Mouse (Mus musculus) ovary, adult 2 months (tissue): ENCODE results near the gene Oas1g. TPM values are rescaled to one million over a fixed set of nuclear protein-coding genes. Genes with fewer than 3 reads are reported as not detected.

ENCODE experiments used
- polyA plus RNA-seq: library from polyadenylated mRNA; depleted of rRNA; stranded (reverse); fragments of >200 nt; gene quantifications from 2 replicates; pipeline ENCODE4 v1.2.3, GENCODE M21; 2012; rRNA removed

Gene Oas1g
- 3.2 and 3.4 TPM in 2 replicates for polyA plus RNA-seq

GRCm38 (mm10) chr5:120887413-120887812, at the start of gene Oas1g:
Gene Oas1g (minus strand): TSS chr5:120887613.

GRCm38 (mm10) chr5:120914204-120914603, 26.8 kb upstream of the Oas1g start, which contains the start of gene Oas1d:
Gene Oas1d (plus strand): TSS chr5:120914536.

GRCm38 (mm10) chr5:120906791-120907733, 19.6 kb upstream of the Oas1g start, which contains the start of gene Oas1a:
Gene Oas1a (minus strand): TSS chr5:120907521.

GRCm38 (mm10) chr5:120861121-120861520, 26.3 kb downstream of the Oas1g start, which contains the start of gene Oas1h:
Gene Oas1h (plus strand): TSS chr5:120861421.

GRCm38 (mm10) chr5:120847067-120847466, 40.3 kb downstream of the Oas1g start, which contains the start of gene Oas1f:
Gene Oas1f (plus strand): TSS chr5:120847367.

Other genes with a start within 250 kb of the Oas1g start
- gene Rasal1, start 238.8 kb downstream of the Oas1g start, polyA plus RNA-seq: 6.8 and 19.2 TPM in 2 replicates
- gene Dtx1, start 175.7 kb downstream of the Oas1g start, polyA plus RNA-seq: 26.3 and 31.9 TPM in 2 replicates
- 9.6 and 9.9 TPM in 2 replicates for gene Oas2, start 137.8 kb downstream of the Oas1g start, polyA plus RNA-seq
- 2.3 and 3.1 TPM in 2 replicates for gene Oas3, start 110.0 kb downstream of the Oas1g start, polyA plus RNA-seq
- 10.8 and 12.8 TPM in 2 replicates for gene Oas1e, start 92.1 kb downstream of the Oas1g start, polyA plus RNA-seq
- 9.6 and 11.6 TPM in 2 replicates for gene Oas1c, start 75.1 kb downstream of the Oas1g start, polyA plus RNA-seq
- gene Oas1f, start 40.2 kb downstream of the Oas1g start, polyA plus RNA-seq: 0.44 and 0.53 TPM in 2 replicates
- gene Oas1h, start 26.2 kb downstream of the Oas1g start, polyA plus RNA-seq: 4.4 and 6.3 TPM in 2 replicates
- gene Oas1a, start 19.9 kb upstream of the Oas1g start, polyA plus RNA-seq: 7.9 and 8.7 TPM in 2 replicates
- 11.4 and 14.7 TPM in 2 replicates for gene Oas1d, start 26.9 kb upstream of the Oas1g start, polyA plus RNA-seq
- 0.36 and 0.46 TPM in 2 replicates for gene Rph3a, start 122.5 kb upstream of the Oas1g start, polyA plus RNA-seq